Mouse (Mus musculus) lung, postnatal 14 days (tissue): ENCODE measurements around the gene Kcnip4.
A peak's percentile ranks its signal among the peaks of the same experiment; 100 is the strongest.

Source experiments
- DNase-seq: peaks from one replicate; pipeline ENCODE4 v3.0.0; 2021

Gene Kcnip4

GRCm38 (mm10) chr5:49241708-49242107 lies 283.0 kb downstream of the Kcnip4 start:
- DNase-seq = no peak

GRCm38 (mm10) chr5:49201164-49201756 lies 323.4 kb downstream of the Kcnip4 start:
- DNase-seq = no peak

- no peak for DNase-seq
These were observed 336.5 kb downstream of the Kcnip4 start for GRCm38 (mm10) chr5:49188236-49188635.

- DNase-seq = no peak
These were observed 374.4 kb downstream of the Kcnip4 start for GRCm38 (mm10) chr5:49150116-49150811.

- DNase-seq = no peak
These were observed 375.0 kb downstream of the Kcnip4 start for GRCm38 (mm10) chr5:49149684-49150083.

- DNase-seq = no peak
These were observed 429.3 kb downstream of the Kcnip4 start for GRCm38 (mm10) chr5:49095432-49095831.

- DNase-seq = no peak
These were observed 429.8 kb downstream of the Kcnip4 start for GRCm38 (mm10) chr5:49094945-49095344.

GRCm38 (mm10) chr5:49094306-49094705 lies 430.4 kb downstream of the Kcnip4 start:
- DNase-seq = no peak

- DNase-seq = peak; percentile 80
These were observed 434.5 kb downstream of the Kcnip4 start for GRCm38 (mm10) chr5:49090122-49090680.

GRCm38 (mm10) chr5:49065646-49066045 lies 459.1 kb downstream of the Kcnip4 start:
- DNase-seq = no peak

GRCm38 (mm10) chr5:49058926-49059325 lies 465.8 kb downstream of the Kcnip4 start:
- no peak for DNase-seq

GRCm38 (mm10) chr5:49057636-49058340 lies 466.9 kb downstream of the Kcnip4 start:
- no peak for DNase-seq

- no peak for DNase-seq
These were observed 476.7 kb downstream of the Kcnip4 start for GRCm38 (mm10) chr5:49047960-49048359.

GRCm38 (mm10) chr5:49041259-49041845 lies 483.4 kb downstream of the Kcnip4 start:
- no peak for DNase-seq

- no peak for DNase-seq
These were observed 527.3 kb downstream of the Kcnip4 start for GRCm38 (mm10) chr5:48997359-48997758.

- no peak for DNase-seq
These were observed 535.5 kb downstream of the Kcnip4 start for GRCm38 (mm10) chr5:48989145-48989659.

- no peak for DNase-seq
These were observed 582.2 kb downstream of the Kcnip4 start for GRCm38 (mm10) chr5:48942378-48943088.

GRCm38 (mm10) chr5:48931881-48932280 lies 592.8 kb downstream of the Kcnip4 start:
- DNase-seq = no peak

- DNase-seq = no peak
These were observed 634.5 kb downstream of the Kcnip4 start for GRCm38 (mm10) chr5:48890216-48890615.

GRCm38 (mm10) chr5:48889395-48890194 lies 635.1 kb downstream of the Kcnip4 start:
- DNase-seq = peak; percentile 2

GRCm38 (mm10) chr5:48878081-48878480 lies 646.6 kb downstream of the Kcnip4 start:
- DNase-seq = no peak
